Mouse (Mus musculus) cortical plate, adult 2 months (tissue): ENCODE measurements around the gene Ssbp4.

ENCODE experiments used
- CTCF ChIP-seq: fragments of 200-500 bp; IDR thresholded peaks from 2 replicates; pipeline ENCODE4 v1.5.1; 2011; ENCODE audit warnings: mild to moderate bottlenecking, control low read depth, low read length; ENCODE audit not compliant: insufficient read depth; ENCODE audit errors: extremely low read depth
- POLR2A ChIP-seq: fragments of 200-500 bp; IDR thresholded peaks from 2 replicates; pipeline ENCODE4 v1.6.1; 2011; ENCODE audit warnings: mild to moderate bottlenecking, low read length, control low read depth; ENCODE audit not compliant: insufficient read depth; ENCODE audit errors: extremely low read depth

DNA sequence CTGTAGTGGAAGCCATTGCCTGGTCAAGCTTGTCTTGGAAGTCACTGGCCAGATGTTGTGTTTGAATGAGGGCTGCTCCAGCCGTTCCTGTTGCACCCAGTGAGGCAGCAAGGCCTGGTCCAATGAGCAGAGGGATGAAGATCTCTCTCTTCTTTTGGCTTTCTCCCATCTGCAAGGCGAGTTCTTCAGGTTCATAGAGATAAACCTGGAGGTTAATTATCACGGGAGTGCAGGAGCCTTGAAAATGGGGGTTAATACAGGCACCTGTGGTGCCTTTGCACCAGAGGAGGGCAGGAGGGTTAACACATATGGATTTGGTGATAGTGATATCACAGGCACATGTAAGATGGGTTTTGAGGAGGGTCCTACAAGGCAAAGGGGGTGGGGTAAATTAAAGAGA is 13.5 kb upstream of the Ssbp4 start:
- TF ChIP-seq CTCF, result no peak
- no peak for TF ChIP-seq POLR2A
